Mouse (Mus musculus) heart, embryonic 16.5 days (tissue): ENCODE results near the gene Susd6. TPM values are rescaled to one million over a fixed set of nuclear protein-coding genes. Genes with fewer than 3 reads are reported as not detected.

Experiments
- ATAC-seq: fragments of 200-750 bp; cut with Nextera tagmentation; replicated peaks from 2 replicates; pipeline ENCODE4 v1.8.0; 2017; ENCODE audit warnings: moderate number of reproducible peaks; ENCODE audit not compliant: insufficient read depth, low FRiP score; ENCODE audit errors: extremely low read depth
- H3K27ac ChIP-seq: fragments of 300-500 bp; sonication (generic); 2 replicates; pipeline ENCODE4 v1.5.1; 2014; ENCODE audit warnings: mild to moderate bottlenecking, low read length, control low read depth, moderate library complexity
- H3K27me3 ChIP-seq: fragments of 300-500 bp; sonication (generic); 2 replicates; pipeline ENCODE4 v1.6.1; 2014; ENCODE audit warnings: low read length, mixed read lengths; ENCODE audit not compliant: control insufficient read depth, insufficient read depth
- H3K36me3 ChIP-seq: fragments of 300-500 bp; sonication (generic); 2 replicates; pipeline ENCODE4 v1.6.1; 2014; ENCODE audit not compliant: control insufficient read depth, insufficient read depth
- H3K4me1 ChIP-seq: fragments of 300-500 bp; sonication (generic); 2 replicates; pipeline ENCODE4 v1.6.1; 2014; ENCODE audit warnings: low read length, mixed read lengths; ENCODE audit not compliant: control insufficient read depth, insufficient read depth
- H3K4me2 ChIP-seq: fragments of 300-500 bp; sonication (generic); 2 replicates; pipeline ENCODE4 v1.6.1; 2014; ENCODE audit warnings: low read depth, mild to moderate bottlenecking, control low read depth, low read length
- H3K4me3 ChIP-seq: fragments of 300-500 bp; sonication (generic); 2 replicates; pipeline ENCODE4 v1.5.1; 2014; ENCODE audit warnings: mild to moderate bottlenecking, control low read depth, low read length
- H3K9ac ChIP-seq: fragments of 300-500 bp; sonication (generic); 2 replicates; pipeline ENCODE4 v1.6.1; 2014; ENCODE audit warnings: low read length, control low read depth
- H3K9me3 ChIP-seq: fragments of 300-500 bp; sonication (generic); replicated peaks from 2 replicates; pipeline ENCODE4 v1.6.1; 2016; ENCODE audit warnings: low read length; ENCODE audit not compliant: control insufficient read depth
- WGBS: fragments of 180-500 bp; shearing (Covaris S2); extraction: QIAGEN DNeasy Blood & Tissue Kit; methylation state at CpG from one replicate; pipeline ENCODE4 v1.1.7; 2014; 5-methylcytosine and 5-hydroxymethylcytosine counted together
- polyA plus RNA-seq: library from polyadenylated mRNA; unstranded; fragments of >200 nt; fragmentation: Nextera tagmentation; extraction: Ambion mirVana; gene quantifications from 2 replicates; pipeline ENCODE4 v1.2.1, GENCODE M21; 2015

The Susd6 gene
- polyA plus RNA-seq, 1 experiment from 2014 or later: 19.4 TPM

DNA sequence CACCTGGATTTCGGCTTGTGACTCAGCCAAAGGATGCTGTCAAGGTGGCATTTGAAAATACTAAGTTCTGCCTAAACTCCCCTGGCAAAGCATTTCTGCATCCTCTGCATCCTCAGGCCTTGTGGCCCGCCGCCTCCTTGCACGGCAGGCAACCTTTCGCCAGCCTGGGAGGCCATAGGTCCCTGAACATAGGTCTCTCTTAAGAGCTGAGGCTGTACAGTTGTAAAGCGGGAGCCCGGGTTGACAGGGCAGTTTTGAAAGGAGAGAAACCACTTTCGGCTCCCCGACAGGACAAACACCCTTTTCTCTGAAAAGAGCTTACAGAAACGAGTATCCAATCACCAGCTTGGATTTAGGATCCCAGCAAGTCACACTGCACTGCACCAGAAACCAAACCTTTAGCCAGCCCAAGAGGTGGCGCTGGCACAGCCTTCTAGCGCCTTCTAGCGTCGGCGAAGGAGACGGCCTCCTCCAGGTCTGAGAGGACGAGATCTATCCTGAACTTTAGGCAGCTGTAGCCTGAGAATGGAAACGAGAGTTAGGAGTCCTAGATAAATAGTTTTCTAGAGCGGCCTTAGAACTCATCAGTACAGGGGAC lies 104.8 kb downstream of the Susd6 start:
- peak; percentile 80 for ATAC-seq
- Histone ChIP-seq H3K27ac (no peak overlapping the region), H3K4me3 (no peak overlapping the region), H3K4me2 (peak overlapping the region; percentile 47), H3K4me1 (no peaks in the 10 kb centered on the region), H3K9me3 (no peaks in the 10 kb centered on the region), H3K36me3 (no peaks in the 10 kb centered on the region), H3K27me3 (no peaks in the 10 kb centered on the region), H3K9ac (no peak overlapping the region)
- 17% methylated on average over 19 of the region's 19 CpGs for WGBS

- ATAC-seq: no peak
- Histone ChIP-seq H3K9me3 (peaks cover under 1% of the 10 kb centered on the region), H3K27me3 (no peaks in the 10 kb centered on the region), H3K4me1 (no peaks in the 10 kb centered on the region), H3K36me3 (no peaks in the 10 kb centered on the region), H3K27ac (no peak overlapping the region), H3K4me3 (no peak overlapping the region), H3K4me2 (no peak overlapping the region), H3K9ac (no peak overlapping the region)
- 77% methylated on average over 8 of the region's 8 CpGs for WGBS
Measured at GRCm38 (mm10) chr12:80909631-80910030, 119.3 kb downstream of the Susd6 start.

DNA sequence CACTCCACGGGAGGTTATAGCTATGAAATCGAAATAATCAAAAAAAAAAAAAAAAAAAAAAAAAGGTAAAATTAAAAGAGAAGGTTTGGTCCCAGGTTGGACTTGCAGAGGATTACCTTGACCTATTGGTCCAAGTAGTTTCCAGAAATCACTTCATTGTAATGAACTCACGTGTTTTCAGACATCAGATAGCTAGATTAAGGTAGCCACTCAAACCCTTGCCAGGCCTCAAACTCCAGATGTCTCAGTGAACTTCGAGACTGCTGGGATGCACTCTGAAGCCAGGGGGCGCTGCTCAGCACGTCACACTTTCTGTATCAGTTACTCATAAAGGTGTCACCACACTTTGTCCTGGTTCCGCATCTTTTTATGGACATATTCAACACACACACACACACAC lies 127.5 kb downstream of the Susd6 start:
- Histone ChIP-seq H3K9ac (no peak overlapping the region), H3K4me1 (no peaks in the 10 kb centered on the region), H3K36me3 (no peaks in the 10 kb centered on the region), H3K4me3 (no peak overlapping the region), H3K4me2 (no peak overlapping the region), H3K9me3 (no peaks in the 10 kb centered on the region), H3K27me3 (no peaks in the 10 kb centered on the region), H3K27ac (no peak overlapping the region)
- WGBS: 53% methylated on average over 7 of the region's 7 CpGs
- ATAC-seq: no peak

DNA sequence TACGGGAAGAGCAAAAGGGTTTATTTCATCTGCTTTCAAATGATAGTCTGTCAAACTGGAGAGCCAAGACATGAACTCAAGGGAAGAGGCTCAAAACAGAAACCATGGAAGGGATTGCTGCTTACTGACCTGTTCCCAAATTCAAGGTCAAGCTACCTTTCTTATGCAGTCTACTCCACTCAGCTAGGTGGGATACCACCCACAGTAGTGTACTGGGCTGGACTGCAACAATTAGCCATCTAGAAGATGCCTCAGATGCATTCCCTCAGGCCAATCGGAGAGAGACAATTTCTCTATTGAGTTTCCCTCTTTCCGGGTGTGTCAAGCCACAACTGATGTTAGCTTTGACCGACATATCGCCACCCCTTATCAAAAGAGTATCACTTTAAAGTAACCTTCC lies 131.0 kb downstream of the Susd6 start:
- Histone ChIP-seq H3K27me3 (no peaks in the 10 kb centered on the region), H3K4me3 (no peak overlapping the region), H3K36me3 (no peaks in the 10 kb centered on the region), H3K27ac (no peak overlapping the region), H3K4me1 (peaks cover 3% of the 10 kb centered on the region; the same call in 1 of the 2 replicates), H3K9me3 (no peaks in the 10 kb centered on the region), H3K4me2 (no peak overlapping the region), H3K9ac (no peak overlapping the region)
- 85% methylated on average over 5 of the region's 5 CpGs for WGBS
- no peak for ATAC-seq

GRCm38 (mm10) chr12:80922869-80923268 lies 132.6 kb downstream of the Susd6 start:
- 15% methylated on average over 7 of the region's 7 CpGs for WGBS
- no peaks in the 10 kb centered on the region for H3K27me3 ChIP-seq
- peak overlapping the region; percentile 12; the same call in 1 of the 2 replicates for H3K4me2 ChIP-seq
- peaks cover 3% of the 10 kb centered on the region; the same call in 1 of the 2 replicates for H3K4me1 ChIP-seq
- no peaks in the 10 kb centered on the region for H3K36me3 ChIP-seq
- H3K27ac ChIP-seq: no peak overlapping the region
- no peak for ATAC-seq
- no peaks in the 10 kb centered on the region for H3K9me3 ChIP-seq
- no peak overlapping the region for H3K9ac ChIP-seq
- H3K4me3 ChIP-seq: no peak overlapping the region

GRCm38 (mm10) chr12:80923602-80924001 lies 133.3 kb downstream of the Susd6 start:
- Histone ChIP-seq H3K36me3 (no peaks in the 10 kb centered on the region), H3K9ac (no peak overlapping the region), H3K4me3 (no peak overlapping the region), H3K27me3 (no peaks in the 10 kb centered on the region), H3K27ac (no peak overlapping the region), H3K4me1 (peaks cover 3% of the 10 kb centered on the region; the same call in 1 of the 2 replicates), H3K9me3 (no peaks in the 10 kb centered on the region), H3K4me2 (no peak overlapping the region)
- no peak for ATAC-seq
- 54% methylated on average over 5 of the region's 5 CpGs for WGBS

DNA sequence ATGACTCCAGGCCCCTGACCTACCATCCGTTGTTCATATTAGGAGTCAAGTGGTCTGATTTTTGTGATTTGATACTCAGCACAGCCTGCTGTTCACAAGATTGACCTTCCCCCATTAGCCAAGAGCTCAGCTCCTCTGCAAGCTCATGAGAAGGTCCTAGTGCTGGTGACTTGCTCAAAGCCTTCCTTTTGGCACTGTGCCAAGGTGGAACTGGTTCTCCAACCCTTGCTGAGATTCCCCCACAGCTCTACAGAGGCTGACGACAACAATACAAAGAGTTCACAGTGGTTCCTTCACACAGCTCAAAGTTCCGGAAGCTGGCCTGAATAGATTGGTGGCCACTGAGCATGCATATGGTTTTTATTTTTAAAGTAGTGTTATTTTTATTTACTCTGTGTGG lies 133.9 kb downstream of the Susd6 start:
- no peaks in the 10 kb centered on the region for H3K36me3 ChIP-seq
- no peaks in the 10 kb centered on the region for H3K27me3 ChIP-seq
- H3K4me2 ChIP-seq: no peak overlapping the region
- H3K27ac ChIP-seq: no peak overlapping the region
- H3K4me3 ChIP-seq: no peak overlapping the region
- H3K9me3 ChIP-seq: no peaks in the 10 kb centered on the region
- H3K4me1 ChIP-seq: peaks cover 3% of the 10 kb centered on the region; the same call in 1 of the 2 replicates
- 57% methylated on average over 3 of the region's 3 CpGs for WGBS
- ATAC-seq: no peak
- no peak overlapping the region for H3K9ac ChIP-seq

DNA sequence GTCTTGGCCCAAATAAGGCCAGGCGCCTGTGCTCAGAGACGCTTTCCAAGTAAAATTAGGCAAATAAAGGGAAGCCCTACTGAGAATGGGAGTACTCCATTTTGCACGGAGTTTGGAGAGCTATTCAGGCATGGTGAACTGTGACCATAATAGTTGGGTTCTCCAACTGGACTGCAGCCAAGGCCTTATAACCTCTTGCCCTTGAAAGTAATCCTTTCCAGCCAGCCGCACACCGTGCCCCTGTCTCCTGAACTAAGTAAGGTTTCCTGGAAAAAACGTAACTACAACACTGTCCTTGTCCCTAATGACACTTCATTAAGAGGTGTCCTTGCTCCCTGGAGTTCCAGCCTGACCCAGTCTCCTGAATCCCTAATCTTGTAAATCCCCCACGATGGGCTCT lies 135.6 kb downstream of the Susd6 start:
- Histone ChIP-seq H3K27ac (no peak overlapping the region), H3K27me3 (no peaks in the 10 kb centered on the region), H3K9ac (no peak overlapping the region), H3K4me2 (no peak overlapping the region), H3K9me3 (no peaks in the 10 kb centered on the region), H3K4me1 (peaks cover 3% of the 10 kb centered on the region; the same call in 1 of the 2 replicates), H3K4me3 (no peak overlapping the region), H3K36me3 (no peaks in the 10 kb centered on the region)
- no peak for ATAC-seq
- 42% methylated on average over 7 of the region's 7 CpGs for WGBS

- H3K4me1 ChIP-seq: peaks cover 3% of the 10 kb centered on the region; the same call in 1 of the 2 replicates
- H3K27ac ChIP-seq: no peak overlapping the region
- no peak overlapping the region for H3K9ac ChIP-seq
- no peak overlapping the region for H3K4me3 ChIP-seq
- H3K9me3 ChIP-seq: no peaks in the 10 kb centered on the region
- H3K27me3 ChIP-seq: no peaks in the 10 kb centered on the region
- no peak for ATAC-seq
- no peak overlapping the region for H3K4me2 ChIP-seq
- no peaks in the 10 kb centered on the region for H3K36me3 ChIP-seq
- 72% methylated on average over 4 of the region's 4 CpGs for WGBS
Measured at GRCm38 (mm10) chr12:80926550-80926949, 136.2 kb downstream of the Susd6 start.
